In genomic region chr3:97942260-97942950, GRCm38 (mm10) we compare ENCODE assay signal across 8 mouse cellular contexts. TPM values are rescaled to one million over a fixed set of nuclear protein-coding genes. Genes with fewer than 3 reads are reported as not detected.
DNase-seq lines count a peak whose midpoint lies in the region; ATAC-seq and TF ChIP-seq lines count a peak whose summit lies in the region.

No protein-coding gene starts in this region.

- H3K9me3 ChIP-seq in embryonic facial prominence, embryonic 11.5 days (replicated peaks; ENCODE audit: control insufficient read depth, low read length) = no peaks in the 10 kb centered on the region
- no peaks in the 10 kb centered on the region for H3K9me3 ChIP-seq in heart, embryonic 15.5 days (replicated peaks)
- no peaks in the 10 kb centered on the region for H3K9me3 ChIP-seq in megakaryocyte, embryonic 14.5 days
- H3K9me3 ChIP-seq in stomach, postnatal 0 days (ENCODE audit: control insufficient read depth, low read length) = no peaks in the 10 kb centered on the region

- peak; percentile 48 for TF ChIP-seq CTCF in stomach, postnatal 0 days (IDR thresholded peaks at IDR 0.05; ENCODE audit: low read depth)

- no peaks in the 10 kb centered on the region for H3K27me3 ChIP-seq in embryonic facial prominence, embryonic 11.5 days (ENCODE audit: control insufficient read depth, insufficient read depth, low read length)
- no peaks in the 10 kb centered on the region for H3K27me3 ChIP-seq in heart, embryonic 15.5 days
- H3K27me3 ChIP-seq in megakaryocyte, embryonic 14.5 days (replicated peaks) = no peaks in the 10 kb centered on the region
- no peaks in the 10 kb centered on the region for H3K27me3 ChIP-seq in stomach, postnatal 0 days (ENCODE audit: control insufficient read depth, insufficient read depth, low read length)

- TF ChIP-seq EP300 in stomach, postnatal 0 days (optimal IDR thresholded peaks at IDR 0.05) = no peak

- peak overlapping the region; percentile 52 for H3K9ac ChIP-seq in embryonic facial prominence, embryonic 11.5 days (replicated peaks; ENCODE audit: low read length)
- peak overlapping the region; percentile 48 for H3K9ac ChIP-seq in heart, embryonic 15.5 days
- H3K9ac ChIP-seq in stomach, postnatal 0 days (ENCODE audit: low read length) = peak overlapping the region; percentile 27; the same call in 1 of the 2 replicates

- H3K27ac ChIP-seq in embryonic facial prominence, embryonic 11.5 days (replicated peaks; ENCODE audit: low read depth, low read length) = peak overlapping the region; percentile 93
- H3K27ac ChIP-seq in heart, embryonic 15.5 days = peak overlapping the region; percentile 54
- no peak overlapping the region for H3K27ac ChIP-seq in stomach, postnatal 0 days (replicated peaks)

- H3K4me1 ChIP-seq in embryonic facial prominence, embryonic 11.5 days (ENCODE audit: control insufficient read depth, insufficient read depth, low read length) = peaks cover 22% of the 10 kb centered on the region
- H3K4me1 ChIP-seq in heart, embryonic 15.5 days (replicated peaks) = peaks cover 37% of the 10 kb centered on the region
- peaks cover 90% of the 10 kb centered on the region for H3K4me1 ChIP-seq in megakaryocyte, embryonic 14.5 days
- peaks cover 7% of the 10 kb centered on the region for H3K4me1 ChIP-seq in stomach, postnatal 0 days (replicated peaks; ENCODE audit: control insufficient read depth, insufficient read depth)

- no peaks in the 10 kb centered on the region for H3K36me3 ChIP-seq in embryonic facial prominence, embryonic 11.5 days (replicated peaks; ENCODE audit: control insufficient read depth, insufficient read depth, low read depth, low read length)
- no peaks in the 10 kb centered on the region for H3K36me3 ChIP-seq in heart, embryonic 15.5 days
- no peaks in the 10 kb centered on the region for H3K36me3 ChIP-seq in megakaryocyte, embryonic 14.5 days (replicated peaks; ENCODE audit: low read length)
- H3K36me3 ChIP-seq in stomach, postnatal 0 days (ENCODE audit: control insufficient read depth, insufficient read depth, low read length) = no peaks in the 10 kb centered on the region

- intact Hi-C loops in left cerebral cortex, postnatal 4 days (cut with DNase I) = loop anchor here (5.0 kb wide), 1 partner anchor 75 kb away; no protein-coding TSS in a partner anchor

- no peak overlapping the region for H3K4me3 ChIP-seq in embryonic facial prominence, embryonic 11.5 days (ENCODE audit: low read depth, low read length)
- H3K4me3 ChIP-seq in heart, embryonic 15.5 days = peak overlapping the region; percentile 36
- H3K4me3 ChIP-seq in megakaryocyte, embryonic 14.5 days (replicated peaks) = peak overlapping the region; percentile 89
- no peak overlapping the region for H3K4me3 ChIP-seq in stomach, postnatal 0 days (ENCODE audit: low read depth, low read length)

- WGBS in embryonic facial prominence, embryonic 11.5 days = 6% methylated on average over 16 of the region's 16 CpGs
- WGBS in heart, embryonic 15.5 days = 11% methylated on average over 16 of the region's 16 CpGs
- 10% methylated on average over 16 of the region's 16 CpGs for WGBS in stomach, postnatal 0 days

- peak; percentile 35 for ATAC-seq in embryonic facial prominence, embryonic 11.5 days (replicated peaks; ENCODE audit: insufficient number of reproducible peaks, low FRiP score, low TSS enrichment, low read depth)
- ATAC-seq in heart, embryonic 15.5 days (replicated peaks; ENCODE audit: insufficient number of reproducible peaks, insufficient read depth, low FRiP score, low read depth) = peak; percentile 38
- peak; percentile 64; the same call in 1 of the 2 replicates for ATAC-seq in stomach, postnatal 0 days (ENCODE audit: low FRiP score, low TSS enrichment)

- peak overlapping the region; percentile 41 for H3K4me2 ChIP-seq in embryonic facial prominence, embryonic 11.5 days (ENCODE audit: low read depth, low read length)
- H3K4me2 ChIP-seq in heart, embryonic 15.5 days = peak overlapping the region; percentile 63
- H3K4me2 ChIP-seq in stomach, postnatal 0 days (replicated peaks; ENCODE audit: low read depth) = peak overlapping the region; percentile 35

- DNase-seq in left cerebral cortex, postnatal 4 days = peak; percentile 38
- DNase-seq in left cerebral cortex, adult 11 months (ENCODE audit: low spot score) = no peak
- DNase-seq in embryonic facial prominence, embryonic 11.5 days (ENCODE audit: low spot score) = peak; percentile 69
- peak; percentile 47 for DNase-seq in kidney, postnatal 14 days
- DNase-seq in stomach, postnatal 0 days (ENCODE audit: low spot score) = no peak
- no peak for DNase-seq in urinary bladder, postnatal 36 days (ENCODE audit: low spot score in 2 of 2)

RNA-seq across cellular contexts. Expression of gene Sec22b, which starts 41.4 kb away (rescaled TPM):
- 10 to 100 TPM; 62.9 to 63.7 TPM for total RNA-seq in left cerebral cortex, postnatal 4 days (2021)
- 124 and 139 TPM in 2 replicates for polyA plus RNA-seq in embryonic facial prominence, embryonic 11.5 days (2014; fragmentation: Nextera tagmentation; extraction: Ambion mirVana)
- polyA plus RNA-seq in heart, embryonic 15.5 days (2015; fragmentation: Nextera tagmentation; extraction: Ambion mirVana) = 98.1 and 118 TPM in 2 replicates
- 34.0 and 73.4 TPM in 2 replicates for polyA plus RNA-seq in megakaryocyte, embryonic 14.5 days (2012; ENCODE audit: insufficient read depth, low replicate concordance)
- polyA plus RNA-seq in stomach, postnatal 0 days (2015; fragmentation: Nextera tagmentation; extraction: Ambion mirVana) = 88.6 and 90.6 TPM in 2 replicates

RNA-seq across cellular contexts. Expression of gene Pde4dip, which starts 53.9 kb away (rescaled TPM):
- 100 to 1,000 TPM; 202 to 223 TPM for total RNA-seq in left cerebral cortex, postnatal 4 days (2021)
- 28.1 and 29.2 TPM in 2 replicates for polyA plus RNA-seq in embryonic facial prominence, embryonic 11.5 days (2014; fragmentation: Nextera tagmentation; extraction: Ambion mirVana)
- polyA plus RNA-seq in heart, embryonic 15.5 days (2015; fragmentation: Nextera tagmentation; extraction: Ambion mirVana) = 93.0 and 99.0 TPM in 2 replicates
- polyA plus RNA-seq in megakaryocyte, embryonic 14.5 days (2012; ENCODE audit: insufficient read depth, low replicate concordance) = 0.38 TPM in 1 of 2 replicates, not detected in the other
- 9.3 and 9.9 TPM in 2 replicates for polyA plus RNA-seq in stomach, postnatal 0 days (2015; fragmentation: Nextera tagmentation; extraction: Ambion mirVana)

Comparison
In these comparisons a context has a peak if more than half of its experiments do, and no peak if none do; other contexts are left out.
1. DNase-seq: peak in left cerebral cortex, postnatal 4 days (single experiment), embryonic facial prominence, embryonic 11.5 days (single experiment) and kidney, postnatal 14 days (single experiment); none in left cerebral cortex, adult 11 months (single experiment), stomach, postnatal 0 days (single experiment) and urinary bladder, postnatal 36 days (0 of 2).
2. H3K4me3 ChIP-seq: peak in heart, embryonic 15.5 days (single experiment) and megakaryocyte, embryonic 14.5 days (single experiment); none in embryonic facial prominence, embryonic 11.5 days (single experiment) and stomach, postnatal 0 days (single experiment).
3. Peak in every context shown above with its lines, with median percentiles within 50 percentile points of each other: ATAC-seq, H3K4me2 ChIP-seq and H3K9ac ChIP-seq.